Mouse (Mus musculus) kidney, adult 2 months (tissue): ENCODE data around the gene Amdhd2. TPM values are rescaled to one million over a fixed set of nuclear protein-coding genes. Genes with fewer than 3 reads are reported as not detected.
A peak's percentile ranks its signal among the peaks of the same experiment; 100 is the strongest.
"Not testable (repeated sequence)": the region's sequence is repeated elsewhere in the genome, so short reads cannot be mapped to it uniquely, and the experiment has no call there.

Experiments used
- DNase-seq: peaks from one replicate; pipeline ENCODE4 v3.0.0; 2021
- H3K27ac ChIP-seq: fragments of 200-500 bp; 2 replicates; pipeline ENCODE4 v1.5.1; 2012; ENCODE audit warnings: low read depth, low read length, control low read depth, inconsistent platforms; ENCODE audit not compliant: insufficient read depth
- H3K27me3 ChIP-seq: fragments of 200-500 bp; replicated peaks from 2 replicates; pipeline ENCODE4 v1.6.1; 2012; ENCODE audit warnings: mild to moderate bottlenecking, moderate library complexity, low read length, inconsistent platforms; ENCODE audit not compliant: control insufficient read depth, insufficient read depth
- H3K36me3 ChIP-seq: fragments of 200-500 bp; 2 replicates; pipeline ENCODE4 v1.6.1; 2012; ENCODE audit warnings: mild to moderate bottlenecking, moderate library complexity, low read length, inconsistent platforms; ENCODE audit not compliant: control insufficient read depth, insufficient read depth
- H3K4me1 ChIP-seq: fragments of 200-500 bp; 2 replicates; pipeline ENCODE4 v1.6.1; 2011; ENCODE audit warnings: low read length; ENCODE audit not compliant: control insufficient read depth, insufficient read depth
- H3K4me3 ChIP-seq: fragments of 200-500 bp; 2 replicates; pipeline ENCODE4 v1.5.1; 2011; ENCODE audit warnings: mild to moderate bottlenecking, low read depth, low read length, control low read depth; ENCODE audit not compliant: insufficient read depth
- CTCF ChIP-seq: fragments of 200-500 bp; conservative IDR thresholded peaks from 2 replicates; pipeline ENCODE4 v1.5.1; 2011; ENCODE audit warnings: low read depth, mild to moderate bottlenecking, control low read depth, low read length, moderate library complexity, mixed read lengths; ENCODE audit not compliant: insufficient read depth, insufficient read length
- POLR2A ChIP-seq: fragments of 200-500 bp; IDR thresholded peaks from one replicate; pipeline ENCODE4 v1.6.1; 2011; ENCODE audit warnings: low read depth, low read length, control low read depth
- WGBS: fragments of 180-500 bp; shearing (Covaris S2); methylation state at CpG from one replicate; pipeline ENCODE4 v1.1.7; 2018; 5-methylcytosine and 5-hydroxymethylcytosine counted together
- polyA plus RNA-seq: library from polyadenylated mRNA; depleted of rRNA; stranded (reverse); fragments of >200 nt; gene quantifications from 2 replicates; pipeline ENCODE4 v1.2.3, GENCODE M21; 2012

The Amdhd2 gene
- polyA plus RNA-seq, 1 experiment = 124 TPM

DNA sequence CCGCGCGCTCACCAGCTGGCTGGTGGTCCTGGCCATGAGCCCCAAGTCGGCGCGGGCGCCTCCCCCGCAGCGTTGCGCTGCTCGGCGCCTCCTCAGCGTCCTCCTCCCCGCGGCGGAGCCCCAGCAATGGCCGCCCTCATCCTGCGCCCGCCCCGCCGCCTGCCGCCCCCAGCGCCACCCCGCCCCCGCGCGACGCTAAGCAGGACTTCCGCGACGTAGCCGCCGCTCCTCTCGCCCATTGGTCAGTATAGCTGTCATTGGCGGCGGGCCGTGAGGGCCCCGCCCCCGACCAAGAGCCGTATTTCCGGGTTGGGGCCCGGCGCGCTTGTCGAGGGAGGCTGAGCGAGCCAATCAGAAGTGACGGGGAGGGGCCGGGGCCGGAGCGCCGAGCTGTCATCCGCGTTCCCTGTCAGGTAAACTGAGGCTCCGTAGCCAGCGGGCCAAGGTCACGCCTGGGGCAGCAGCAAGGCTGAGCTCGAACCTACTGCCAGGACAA, 22.1 kb downstream of the Amdhd2 start:
- under 1% methylated on average over 57 of the region's 57 CpGs for WGBS
- peak; percentile 99 for DNase-seq
- TF ChIP-seq POLR2A (peak; percentile 24), CTCF (no peak)
- no peaks in the 10 kb centered on the region for H3K36me3 ChIP-seq
- peaks cover 18% of the 10 kb centered on the region for H3K4me1 ChIP-seq
- H3K27me3 ChIP-seq = no peaks in the 10 kb centered on the region
- H3K27ac ChIP-seq = peak overlapping the region; percentile 82
- peak overlapping the region; percentile 86 for H3K4me3 ChIP-seq

DNA sequence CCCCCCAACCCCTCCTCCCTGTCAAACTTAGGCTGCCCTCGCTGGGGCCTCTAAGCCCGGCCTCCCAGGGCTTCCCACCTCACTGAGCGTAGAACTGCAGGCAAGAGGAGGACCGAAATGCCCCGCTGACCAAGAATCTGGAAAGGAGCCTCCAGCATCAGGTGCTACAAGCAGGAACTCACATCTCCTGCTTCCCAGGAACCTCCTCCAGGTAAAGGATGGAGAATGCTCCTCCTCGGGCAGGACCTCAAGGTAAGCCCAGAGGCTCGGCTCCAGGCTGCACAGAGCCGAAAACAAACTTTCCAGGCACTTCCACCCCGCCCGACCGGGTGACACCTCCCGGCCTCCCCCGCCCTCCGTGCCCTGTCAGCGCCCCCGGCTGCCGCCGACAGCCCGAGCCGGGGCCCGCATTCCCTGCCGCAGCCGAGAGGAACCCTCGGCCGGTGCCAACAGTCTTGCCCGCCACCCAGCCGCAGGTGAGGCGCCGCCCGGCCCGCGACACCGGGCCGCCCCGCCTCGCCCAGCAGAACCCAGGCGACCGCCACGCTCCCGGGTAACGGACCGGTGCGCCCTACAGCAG, 22.6 kb downstream of the Amdhd2 start:
- Histone ChIP-seq H3K36me3 (no peaks in the 10 kb centered on the region), H3K4me3 (peak overlapping the region; percentile 86), H3K27me3 (no peaks in the 10 kb centered on the region), H3K27ac (peak overlapping the region; percentile 82), H3K4me1 (peaks cover 18% of the 10 kb centered on the region)
- TF ChIP-seq CTCF (no peak), POLR2A (no peak)
- WGBS = under 1% methylated on average over 43 of the region's 43 CpGs
- peak; percentile 71 for DNase-seq

DNA sequence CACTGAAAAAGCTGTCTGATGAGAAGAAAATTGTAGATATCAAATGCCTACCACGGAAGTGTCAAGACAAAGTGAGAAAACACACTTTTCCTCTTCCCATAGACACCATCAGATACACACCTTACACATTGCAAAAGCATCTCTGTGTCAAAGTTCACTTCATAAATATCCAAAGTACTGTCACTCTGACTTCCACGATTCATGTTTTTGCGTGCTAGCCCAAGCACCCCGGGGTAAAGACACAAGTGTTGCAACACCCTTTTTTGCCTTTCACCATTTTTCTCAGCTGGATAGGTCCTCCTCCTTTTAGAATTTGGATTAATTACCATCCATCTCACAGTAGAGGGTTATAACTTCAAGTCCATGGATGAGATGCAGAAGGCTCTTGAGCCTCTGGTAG, 23.6 kb downstream of the Amdhd2 start:
- 67% methylated on average over 4 of the region's 4 CpGs for WGBS
- TF ChIP-seq CTCF (no peak), POLR2A (no peak)
- Histone ChIP-seq H3K4me3 (no peak overlapping the region), H3K4me1 (peaks cover 18% of the 10 kb centered on the region), H3K27ac (no peak overlapping the region), H3K36me3 (no peaks in the 10 kb centered on the region), H3K27me3 (no peaks in the 10 kb centered on the region)
- DNase-seq = no peak

DNA sequence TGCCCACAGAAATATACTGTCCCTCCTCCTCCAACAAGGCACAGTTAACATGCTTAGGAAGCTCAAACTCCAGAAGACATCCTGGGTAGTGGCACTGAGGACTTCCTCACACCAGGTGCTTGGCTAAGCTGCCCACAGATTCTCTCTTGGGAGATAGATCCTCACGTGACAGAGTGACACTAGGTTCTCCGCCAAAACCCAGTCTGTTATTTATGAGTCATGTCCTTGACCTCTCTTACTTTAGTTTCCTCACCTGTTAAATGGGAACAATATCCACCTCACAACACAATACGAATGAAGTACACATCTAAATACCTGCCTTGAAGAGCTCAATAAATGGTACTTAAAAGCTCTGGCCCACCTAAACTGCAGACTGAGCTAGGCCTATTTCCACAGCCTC, 24.3 kb downstream of the Amdhd2 start:
- no peak for DNase-seq
- 51% methylated on average over 3 of the region's 3 CpGs for WGBS
- TF ChIP-seq POLR2A (no peak), CTCF (no peak)

DNA sequence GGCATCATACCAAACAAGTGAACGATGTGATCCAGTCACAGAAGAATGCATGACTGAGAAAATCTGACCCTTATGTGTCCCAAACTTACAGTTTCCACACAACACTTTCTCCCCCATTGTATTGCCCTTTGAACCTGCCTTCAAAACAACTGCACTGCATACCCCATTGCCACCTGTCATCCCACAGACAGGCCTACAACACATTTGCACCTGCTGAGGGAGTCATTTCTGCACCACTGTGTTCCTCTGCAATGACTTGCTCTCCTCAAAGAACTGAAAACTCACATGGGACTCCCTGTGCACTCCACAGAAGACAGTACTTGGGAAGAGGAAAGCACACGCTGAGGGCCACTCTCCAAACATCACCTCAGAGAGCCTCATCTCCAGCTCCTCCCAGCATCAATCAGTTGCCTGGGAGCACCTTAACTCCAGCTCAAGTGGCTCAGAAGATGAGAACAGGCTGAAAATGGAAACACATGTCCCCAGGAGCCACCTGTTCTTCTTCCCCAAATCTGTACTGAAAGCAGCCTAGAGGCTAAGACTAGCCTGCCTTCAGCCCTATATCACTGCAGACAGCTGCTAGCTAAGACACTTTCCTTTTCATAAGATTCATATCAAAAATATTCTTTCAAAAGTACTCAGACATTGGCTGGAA, 26.2 kb downstream of the Amdhd2 start:
- DNase-seq = peak; percentile 16
- Histone ChIP-seq H3K4me1 (peaks cover 19% of the 10 kb centered on the region), H3K4me3 (no peak overlapping the region), H3K27me3 (no peaks in the 10 kb centered on the region), H3K36me3 (no peaks in the 10 kb centered on the region), H3K27ac (no peak overlapping the region)
- no peak for TF ChIP-seq CTCF
- no peak for TF ChIP-seq POLR2A
- WGBS = 35% methylated on average over 2 of the region's 2 CpGs

More for the DNA sequence above, 24.3 kb downstream of the Amdhd2 start:
- Histone ChIP-seq H3K4me1 (peaks cover 18% of the 10 kb centered on the region), H3K4me3 (no peak overlapping the region), H3K36me3 (no peaks in the 10 kb centered on the region), H3K27ac (no peak overlapping the region), H3K27me3 (no peaks in the 10 kb centered on the region)

DNA sequence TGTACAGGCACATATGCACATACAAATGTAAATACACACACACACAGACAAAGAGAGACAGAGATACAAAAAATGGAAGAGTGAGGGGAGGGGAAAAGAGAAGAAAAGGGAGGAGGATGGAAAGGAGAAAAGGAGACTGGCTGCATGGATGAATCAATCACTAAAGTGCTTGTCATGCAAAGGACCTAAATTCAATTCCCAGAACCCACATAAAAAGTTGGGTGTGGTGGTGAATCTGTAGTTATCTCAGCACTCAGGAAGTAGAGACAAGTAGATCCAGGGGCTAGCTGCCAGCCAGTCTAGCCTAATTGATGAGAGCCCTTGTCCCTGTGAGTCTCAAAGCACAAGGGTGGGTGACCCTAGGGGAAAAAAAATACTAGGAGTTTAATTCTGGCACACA, 29.5 kb downstream of the Amdhd2 start:
- TF ChIP-seq CTCF (no peak), POLR2A (no peak)
- Histone ChIP-seq H3K4me1 (peaks cover 29% of the 10 kb centered on the region), H3K27me3 (no peaks in the 10 kb centered on the region), H3K4me3 (no peak overlapping the region), H3K27ac (no peak overlapping the region), H3K36me3 (no peaks in the 10 kb centered on the region)
- DNase-seq = peak; percentile 32

DNA sequence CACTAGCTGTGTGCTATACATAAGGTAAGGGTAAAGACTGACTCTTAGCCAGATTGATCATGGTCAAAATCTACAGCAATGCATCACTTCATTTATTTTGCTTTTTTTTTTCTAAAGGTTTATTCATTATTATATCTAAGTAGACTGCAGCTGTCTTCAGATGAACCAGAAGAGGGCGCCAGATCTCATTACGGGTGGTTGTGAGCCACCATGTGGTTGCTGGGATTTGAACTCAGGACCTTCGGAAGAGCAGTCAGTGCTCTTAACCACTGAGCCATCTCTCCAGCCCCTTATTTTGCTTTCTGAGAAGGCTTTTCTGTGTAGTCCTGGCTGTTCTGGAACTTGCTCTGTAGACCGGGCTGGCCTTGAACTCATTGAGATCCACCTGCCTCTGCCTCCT, 30.6 kb downstream of the Amdhd2 start:
- not testable (repeated sequence) for H3K36me3 ChIP-seq, H3K27ac ChIP-seq, DNase-seq, H3K27me3 ChIP-seq, H3K4me3 ChIP-seq
- peaks cover 27% of the 10 kb centered on the region for H3K4me1 ChIP-seq
- 91% methylated on average over 4 of the region's 4 CpGs for WGBS
